Mouse (Mus musculus): Measurements from ENCODE around the gene Mlh3. TPM values are rescaled to one million over a fixed set of nuclear protein-coding genes. Genes with fewer than 3 reads are reported as not detected.

Gene Mlh3
- total and polyA plus RNA-seq, 3 experiments, result 7.8 to 9.8 (median 8.3) TPM

GRCm38 (mm10) chr12:85288486-85289156 lies 18.2 kb upstream of the Mlh3 start, which contains the start of gene Zc2hc1c (continued):
- TF ChIP-seq POLR2AphosphoS2 (IDR thresholded peaks at IDR 0.05; ENCODE audit: low read depth, low read length) (no peak), MAX (IDR thresholded peaks at IDR 0.05; ENCODE audit: low read length) (peak; percentile 83), EP300 (IDR thresholded peaks at IDR 0.05; ENCODE audit: low read length) (peak; percentile 71), KAT2A (IDR thresholded peaks at IDR 0.05; ENCODE audit: insufficient replicate concordance, low read length) (no peak), IRF4 (IDR thresholded peaks at IDR 0.05; ENCODE audit: low read depth, low read length) (peak; percentile 59; the same call in 1 of the 2 replicates), TCF12 (IDR thresholded peaks at IDR 0.05; ENCODE audit: low read depth, low read length) (peak; percentile 81), CTCF (conservative IDR thresholded peaks at IDR 0.05 in 1 of 2, IDR thresholded peaks at IDR 0.05 in 1 of 2; ENCODE audit: low read depth in 2 of 2, low read length in 2 of 2) (no peak), MAZ (IDR thresholded peaks at IDR 0.05; ENCODE audit: low read depth, low read length) (peak; percentile 79), NRF1 (IDR thresholded peaks at IDR 0.05; ENCODE audit: low read depth, low read length) (peak; percentile 83), UBTF (IDR thresholded peaks at IDR 0.05; ENCODE audit: low read depth, low read length) (no peak), HCFC1 (IDR thresholded peaks at IDR 0.05; ENCODE audit: low read depth, low read length) (peak; percentile 18; the same call in 1 of the 2 replicates), JUN (IDR thresholded peaks at IDR 0.05; ENCODE audit: insufficient read depth, low read depth, low read length) (no peak), MAFK (IDR thresholded peaks at IDR 0.05; ENCODE audit: insufficient replicate concordance, low read length) (0 out of 2 replicates have a peak, but pooled peaks have one; percentile 15), POLR2A (IDR thresholded peaks at IDR 0.05; ENCODE audit: low read depth, low read length) (no peak), CHD2 (IDR thresholded peaks at IDR 0.05; ENCODE audit: low read length) (peak; percentile 54; the same call in 1 of the 2 replicates), ZKSCAN1 (IDR thresholded peaks at IDR 0.05; ENCODE audit: borderline replicate concordance, low read depth, low read length) (no peak), PAX5 (IDR thresholded peaks at IDR 0.05; ENCODE audit: low read length) (no peak), MXI1 (IDR thresholded peaks at IDR 0.05; ENCODE audit: low read depth, low read length) (peak; percentile 85)

DNA sequence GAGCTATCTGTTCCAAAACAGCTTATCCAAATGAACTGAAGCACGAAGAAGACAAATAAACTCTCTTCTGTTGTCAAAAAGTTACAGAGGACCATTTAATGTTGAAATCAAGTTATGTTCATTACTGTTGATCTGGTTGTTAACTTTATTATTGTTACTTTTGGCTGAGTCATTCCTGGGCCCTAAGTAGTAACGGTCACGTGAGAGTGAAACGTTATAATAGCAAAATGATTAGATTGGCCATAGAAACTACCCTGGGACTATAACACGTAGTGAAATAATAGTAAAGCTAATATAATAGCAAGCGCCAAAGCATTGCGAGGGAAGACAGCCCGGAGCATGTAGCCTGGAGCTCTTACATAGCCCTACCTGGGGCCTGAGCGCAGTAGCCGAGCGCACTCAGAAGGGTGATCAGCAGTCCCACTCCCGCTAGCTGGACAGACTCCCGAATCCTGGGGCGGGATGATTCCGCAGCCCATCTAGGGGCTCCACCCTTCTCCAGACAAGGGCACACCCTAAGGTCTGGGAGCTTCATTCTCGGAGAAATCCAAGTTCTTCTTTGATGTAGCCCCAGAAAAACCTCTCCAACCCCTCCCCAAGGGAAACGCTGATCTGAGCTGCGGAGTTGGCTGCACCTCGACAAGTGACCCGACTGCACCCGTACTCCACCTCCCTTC lies 17.5 kb upstream of the Mlh3 start, which contains the start of gene Acyp1:
Gene Acyp1, minus strand, starts transcription at position 630 of the 677 bp plus-strand sequence.
- dilution Hi-C loops (cut with MboI; ENCODE audit: extremely low pct_ligation_motif_present, extremely low pct_unique_long_range_greater_than_20kb, low sequenced_read_pairs), result no loop called here
- H3K27me3 ChIP-seq (replicated peaks), result peaks cover 13% of the 10 kb centered on the region
- H3K9me3 ChIP-seq (replicated peaks; ENCODE audit: low read length), result peaks cover 5% of the 10 kb centered on the region
- no peak for TF ChIP-seq MYC (IDR thresholded peaks at IDR 0.05; ENCODE audit: low read depth, low read length)
- no peak for TF ChIP-seq ZMIZ1 (IDR thresholded peaks at IDR 0.05; ENCODE audit: low read depth, low read length)
- TF ChIP-seq MAFK (IDR thresholded peaks at IDR 0.05; ENCODE audit: insufficient replicate concordance, low read length), result no peak
- TF ChIP-seq ZNF384 (IDR thresholded peaks at IDR 0.05; ENCODE audit: low read depth, low read length), result no peak
- no peak for TF ChIP-seq ZC3H11A (IDR thresholded peaks at IDR 0.05; ENCODE audit: low read depth, low read length)
- TF ChIP-seq POLR2AphosphoS2 (IDR thresholded peaks at IDR 0.05; ENCODE audit: low read depth, low read length), result no peak
- no peak for TF ChIP-seq SIN3A (IDR thresholded peaks at IDR 0.05; ENCODE audit: low read length)
- TF ChIP-seq POLR2A (IDR thresholded peaks at IDR 0.05; ENCODE audit: low read depth, low read length), result no peak
- TF ChIP-seq RAD21 (IDR thresholded peaks at IDR 0.05; ENCODE audit: low read depth, low read length), result no peak
- TF ChIP-seq NELFE (IDR thresholded peaks at IDR 0.05; ENCODE audit: low read depth, low read length), result no peak
- no peak for TF ChIP-seq MEF2A (IDR thresholded peaks at IDR 0.05; ENCODE audit: borderline replicate concordance, low read depth, low read length)
- TF ChIP-seq ZKSCAN1 (IDR thresholded peaks at IDR 0.05; ENCODE audit: borderline replicate concordance, low read depth, low read length), result no peak
- no peak for DNase-seq (ENCODE audit: extremely low read depth)
- H3K27ac ChIP-seq (ENCODE audit: insufficient read depth, low read depth), result peak within 1 kb of the TSS; percentile 57; the same call in 1 of the 2 replicates
- H3K79me2 ChIP-seq (replicated peaks; ENCODE audit: control insufficient read depth, extremely low read depth, insufficient read depth, poor library complexity, severe bottlenecking), result no peaks in the 10 kb centered on the region
- H3K9ac ChIP-seq (ENCODE audit: insufficient read depth, low read depth), result peak within 1 kb of the TSS; percentile 13; the same call in 1 of the 2 replicates
- peak within 1 kb of the TSS; percentile 77 for H3K4me2 ChIP-seq (ENCODE audit: insufficient read depth, low read depth, poor library complexity, severe bottlenecking)
- in situ Hi-C loops (cut with MboI; ENCODE audit: low pct_ligation_motif_present, low pct_unique_long_range_greater_than_20kb, low sequenced_read_pairs), result no loop called here
- peak within 1 kb of the TSS in 2 of 3 experiments; percentile 13 to 44 for H3K4me3 ChIP-seq (replicated peaks in 1 of 3; ENCODE audit: low read depth in 2 of 3, low read length in 2 of 3, poor library complexity in 1 of 3)
- H3K4me1 ChIP-seq (ENCODE audit: control insufficient read depth in 1 of 2, insufficient read depth in 2 of 2), result peaks cover 7 to 37% of the 10 kb centered on the region in 2 experiments; a peak in 3 of 4 replicates
- H3K36me3 ChIP-seq (replicated peaks in 1 of 2; ENCODE audit: control insufficient read depth in 1 of 2, insufficient read depth in 1 of 2, low read length in 1 of 2), result no peaks in the 10 kb centered on the region
